Mouse (Mus musculus) lung, postnatal 0 days (tissue): ENCODE data around the gene Senp1. TPM values are rescaled to one million over a fixed set of nuclear protein-coding genes. Genes with fewer than 3 reads are reported as not detected.
A peak's percentile ranks its signal among the peaks of the same experiment; 100 is the strongest.

Experiments used
- ATAC-seq: fragments of 200-750 bp; cut with Nextera tagmentation; 2 replicates; pipeline ENCODE4 v1.8.0; 2017; ENCODE audit warnings: moderate library complexity
- DNase-seq: peaks from one replicate; pipeline ENCODE4 v3.0.0-alpha.2; 2016; ENCODE audit warnings: low spot score
- H3K27ac ChIP-seq: fragments of 300-500 bp; sonication (generic); 2 replicates; pipeline ENCODE4 v1.5.1; 2014; ENCODE audit warnings: antibody characterized with exemption, mild to moderate bottlenecking, low read length, mixed read lengths
- H3K27me3 ChIP-seq: fragments of 300-500 bp; sonication (generic); replicated peaks from 2 replicates; pipeline ENCODE4 v1.6.1; 2014; ENCODE audit warnings: low read length, mixed read lengths; ENCODE audit not compliant: insufficient read depth
- H3K36me3 ChIP-seq: fragments of 300-500 bp; sonication (generic); 2 replicates; pipeline ENCODE4 v1.6.1; 2014; ENCODE audit warnings: low read length, mixed read lengths; ENCODE audit not compliant: insufficient read depth
- H3K4me1 ChIP-seq: fragments of 300-500 bp; sonication (generic); 2 replicates; pipeline ENCODE4 v1.6.1; 2014; ENCODE audit warnings: antibody characterized with exemption, low read depth, low read length, mixed read lengths; ENCODE audit not compliant: insufficient read depth
- H3K4me2 ChIP-seq: fragments of 300-500 bp; sonication (generic); replicated peaks from 2 replicates; pipeline ENCODE4 v1.6.1; 2014; ENCODE audit warnings: low read depth, mild to moderate bottlenecking, low read length, moderate library complexity, mixed read lengths
- H3K4me3 ChIP-seq: fragments of 300-500 bp; sonication (generic); 2 replicates; pipeline ENCODE4 v1.5.1; 2014; ENCODE audit warnings: low read depth, low read length
- H3K9ac ChIP-seq: fragments of 300-500 bp; sonication (generic); replicated peaks from 2 replicates; pipeline ENCODE4 v1.6.1; 2014; ENCODE audit warnings: low read depth, mild to moderate bottlenecking
- H3K9me3 ChIP-seq: fragments of 300-500 bp; sonication (generic); 2 replicates; pipeline ENCODE4 v1.6.1; 2016; ENCODE audit warnings: low read length, mixed read lengths
- CTCF ChIP-seq: IDR thresholded peaks from 2 replicates; pipeline ENCODE4 v1.5.1; 2016; ENCODE audit warnings: antibody characterized with exemption, mild to moderate bottlenecking
- EP300 ChIP-seq: IDR thresholded peaks from 2 replicates; pipeline ENCODE4 v1.6.1; 2016; ENCODE audit warnings: antibody characterized with exemption, mild to moderate bottlenecking, control low read depth
- WGBS: fragments of 180-500 bp; shearing (Covaris S2); extraction: QIAGEN DNeasy Blood & Tissue Kit; methylation state at CpG from one replicate; pipeline ENCODE4 v1.1.7; 2014; 5-methylcytosine and 5-hydroxymethylcytosine counted together
- polyA plus RNA-seq: library from polyadenylated mRNA; unstranded; fragments of >200 nt; fragmentation: Nextera tagmentation; extraction: Ambion mirVana; gene quantifications from 2 replicates; pipeline ENCODE4 v1.2.1, GENCODE M21; 2015

Senp1 gene
- 9.2 and 10.2 TPM in 2 replicates for polyA plus RNA-seq

- ATAC-seq: peak; percentile 96
- Histone ChIP-seq H3K4me3 (peak within 1 kb of the TSS; percentile 94), H3K4me1 (peaks cover 8% of the 10 kb centered on the region; the same call in 1 of the 2 replicates), H3K27ac (peak within 1 kb of the TSS; percentile 95), H3K9me3 (no peaks in the 10 kb centered on the region), H3K9ac (peak within 1 kb of the TSS; percentile 84), H3K27me3 (no peaks in the 10 kb centered on the region), H3K36me3 (no peaks in the 10 kb centered on the region), H3K4me2 (peak within 1 kb of the TSS; percentile 85)
- TF ChIP-seq CTCF (no peak), EP300 (peak; percentile 66)
- WGBS: 2% methylated on average over 49 of the region's 58 CpGs
- DNase-seq: peak; percentile 94
Measured at GRCm38 (mm10) chr15:98093121-98094011, at the start of gene Senp1. Gene Senp1 (minus strand): TSS chr15:98093744.

DNA sequence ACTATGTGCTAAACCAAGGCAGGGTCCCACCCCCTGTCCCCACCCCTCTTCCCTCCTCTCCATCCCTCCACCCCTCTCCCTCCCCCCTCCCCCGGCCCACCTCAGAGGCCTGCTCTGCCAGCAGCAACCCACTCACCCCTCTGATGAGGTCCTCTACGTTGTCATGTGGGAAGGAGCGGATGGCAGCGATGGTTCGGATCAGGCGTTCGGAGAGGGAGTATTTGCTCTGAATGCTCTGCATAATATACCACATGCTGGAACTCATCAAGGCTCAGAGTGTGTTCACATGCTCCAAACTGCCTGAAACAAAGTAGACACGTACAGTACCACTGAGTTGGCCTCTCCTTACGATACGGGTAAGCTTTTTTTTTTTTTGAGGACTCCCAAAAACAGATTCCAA, 49.0 kb upstream of the Senp1 start:
- Histone ChIP-seq H3K27ac (no peak overlapping the region), H3K9me3 (no peaks in the 10 kb centered on the region), H3K4me2 (no peak overlapping the region), H3K4me3 (no peak overlapping the region), H3K36me3 (peaks cover 18% of the 10 kb centered on the region; the same call in 1 of the 2 replicates), H3K27me3 (no peaks in the 10 kb centered on the region), H3K4me1 (peaks cover 7% of the 10 kb centered on the region; the same call in 1 of the 2 replicates), H3K9ac (no peak overlapping the region)
- DNase-seq: no peak
- 86% methylated on average over 9 of the region's 10 CpGs for WGBS
- no peak for TF ChIP-seq CTCF
- no peak for TF ChIP-seq EP300
- ATAC-seq: no peak

DNA sequence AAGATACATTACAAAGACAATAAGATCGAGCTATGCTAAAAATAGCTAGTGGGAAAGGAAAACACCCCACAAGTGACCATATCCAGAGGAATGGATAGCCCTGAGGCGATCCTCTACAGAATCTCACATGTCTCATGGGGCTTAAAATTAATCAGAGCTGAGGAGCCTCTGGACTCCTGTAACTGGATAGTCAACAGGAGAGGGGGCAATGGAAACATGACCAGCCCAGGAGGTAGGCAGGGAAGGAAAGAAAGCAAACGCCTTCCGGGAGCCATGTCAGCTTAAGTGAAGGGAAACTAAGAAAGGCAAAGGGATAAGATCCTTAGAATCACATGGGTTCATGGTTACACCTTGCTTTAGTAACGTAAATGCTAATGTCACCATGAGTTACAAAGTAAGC, 47.3 kb upstream of the Senp1 start:
- Histone ChIP-seq H3K4me1 (peaks cover 7% of the 10 kb centered on the region; the same call in 1 of the 2 replicates), H3K36me3 (peaks cover 22% of the 10 kb centered on the region; the same call in 1 of the 2 replicates), H3K4me2 (no peak overlapping the region), H3K9ac (no peak overlapping the region), H3K9me3 (no peaks in the 10 kb centered on the region), H3K27ac (no peak overlapping the region), H3K4me3 (no peak overlapping the region), H3K27me3 (no peaks in the 10 kb centered on the region)
- DNase-seq (no peak), ATAC-seq (no peak)
- no peak for TF ChIP-seq CTCF
- 93% methylated on average over 5 of the region's 5 CpGs for WGBS

DNA sequence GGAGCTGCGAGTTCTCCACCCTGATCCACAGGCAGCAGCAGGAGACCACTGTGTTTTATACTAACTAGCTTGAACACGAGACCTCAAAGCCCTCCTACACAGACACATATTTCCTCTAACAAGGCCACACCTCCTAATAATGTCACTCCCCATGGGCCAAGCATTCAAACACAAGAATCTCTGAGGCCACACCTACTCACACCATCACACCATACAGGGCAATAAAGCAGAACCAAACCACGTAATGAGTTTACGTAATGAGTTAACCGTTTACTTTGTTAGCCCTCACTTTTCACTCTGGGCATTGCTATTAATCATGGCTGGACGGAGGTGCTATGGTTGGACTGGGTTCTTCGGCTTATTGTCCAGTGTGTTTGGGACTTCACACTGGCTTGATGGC, 46.2 kb upstream of the Senp1 start:
- no peaks in the 10 kb centered on the region for H3K27me3 ChIP-seq
- H3K4me2 ChIP-seq: no peak overlapping the region
- 64% methylated on average over 7 of the region's 7 CpGs for WGBS
- no peak overlapping the region for H3K27ac ChIP-seq
- H3K4me1 ChIP-seq: peaks cover 5% of the 10 kb centered on the region; the same call in 1 of the 2 replicates
- H3K9ac ChIP-seq: no peak overlapping the region
- no peak for TF ChIP-seq EP300
- TF ChIP-seq CTCF: no peak
- H3K4me3 ChIP-seq: no peak overlapping the region
- ATAC-seq (no peak), DNase-seq (peak; percentile 16)
- H3K36me3 ChIP-seq: peaks cover 27% of the 10 kb centered on the region; the same call in 1 of the 2 replicates
- H3K9me3 ChIP-seq: no peaks in the 10 kb centered on the region

DNA sequence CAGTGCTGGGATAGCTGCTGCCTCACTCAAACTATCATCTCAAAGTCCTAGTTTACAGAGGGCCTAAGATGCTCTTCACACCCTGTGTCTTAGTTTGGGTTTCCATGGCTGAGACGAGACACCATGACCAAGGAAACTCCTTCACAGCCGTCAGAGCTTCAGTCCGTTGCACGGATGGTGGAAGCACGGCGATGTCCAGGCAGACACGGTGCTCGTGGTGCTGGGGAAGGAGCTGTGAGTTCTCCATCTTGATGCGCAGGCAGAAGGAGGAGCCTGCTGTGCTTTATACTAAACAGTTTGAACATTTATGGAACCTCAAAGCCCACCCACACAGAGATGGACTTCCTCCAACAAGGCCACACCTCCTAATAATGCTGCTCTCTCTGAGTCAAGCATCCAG, 43.3 kb upstream of the Senp1 start:
- no peak overlapping the region for H3K9ac ChIP-seq
- peaks cover 28% of the 10 kb centered on the region; the same call in 1 of the 2 replicates for H3K36me3 ChIP-seq
- H3K9me3 ChIP-seq: no peaks in the 10 kb centered on the region
- no peak overlapping the region for H3K4me3 ChIP-seq
- no peaks in the 10 kb centered on the region for H3K27me3 ChIP-seq
- no peaks in the 10 kb centered on the region for H3K4me1 ChIP-seq
- no peak overlapping the region for H3K27ac ChIP-seq
- ATAC-seq (no peak), DNase-seq (no peak)
- TF ChIP-seq CTCF (no peak), EP300 (no peak)
- H3K4me2 ChIP-seq: no peak overlapping the region
- WGBS: 93% methylated on average over 9 of the region's 9 CpGs

GRCm38 (mm10) chr15:98135671-98136070, 42.1 kb upstream of the Senp1 start:
- no peak for ATAC-seq
- H3K36me3 ChIP-seq: peaks cover 23% of the 10 kb centered on the region; the same call in 1 of the 2 replicates

More at GRCm38 (mm10) chr15:98135671-98136070, 42.1 kb upstream of the Senp1 start:
- no peak overlapping the region for H3K4me3 ChIP-seq
- no peaks in the 10 kb centered on the region for H3K27me3 ChIP-seq
- WGBS: 92% methylated on average over 13 of the region's 13 CpGs
- no peaks in the 10 kb centered on the region for H3K4me1 ChIP-seq
- no peak for DNase-seq
- TF ChIP-seq EP300 (no peak), CTCF (no peak)
- no peaks in the 10 kb centered on the region for H3K9me3 ChIP-seq
- no peak overlapping the region for H3K9ac ChIP-seq
- no peak overlapping the region for H3K27ac ChIP-seq
- no peak overlapping the region for H3K4me2 ChIP-seq
